Mouse (Mus musculus) CH12.LX (cell line): ENCODE data around the gene Six6. TPM values are rescaled to one million over a fixed set of nuclear protein-coding genes. Genes with fewer than 3 reads are reported as not detected.

Experiments used
- DNase-seq: peaks from one replicate; pipeline ENCODE4 v3.0.0-alpha.2; 2013; ENCODE audit errors: extremely low read depth
- H3K27ac ChIP-seq: 2 replicates; pipeline ENCODE4 v1.5.1; 2012; ENCODE audit warnings: low read depth, mild to moderate bottlenecking, control low read depth, moderate library complexity; ENCODE audit not compliant: insufficient read depth
- H3K27me3 ChIP-seq: replicated peaks from 2 replicates; pipeline ENCODE3; 2012; ENCODE audit warnings: inconsistent platforms
- H3K36me3 ChIP-seq, 2 experiments: replicated peaks in 1 of 2; 2 replicates each; pipeline versions ENCODE3 to v1.6.1; 2012; ENCODE audit warnings: inconsistent platforms in 1 of 2, low read length in 1 of 2, mild to moderate bottlenecking in 1 of 2, mixed read lengths in 1 of 2, moderate library complexity in 1 of 2; ENCODE audit not compliant: control insufficient read depth in 1 of 2, insufficient read depth in 1 of 2
- H3K4me1 ChIP-seq, 2 experiments: 2 replicates each; pipeline ENCODE4 v1.6.1; 2012; ENCODE audit warnings: inconsistent platforms in 1 of 2, moderate library complexity in 1 of 2; ENCODE audit not compliant: insufficient read depth in 2 of 2, control insufficient read depth in 1 of 2
- H3K4me2 ChIP-seq: 2 replicates; pipeline ENCODE4 v1.6.1; 2012; ENCODE audit warnings: low read depth, mild to moderate bottlenecking, control low read depth; ENCODE audit not compliant: poor library complexity, insufficient read depth, severe bottlenecking
- H3K4me3 ChIP-seq, 3 experiments: fragments of 150-350 bp in 1 of 3; sonication (generic) in 1 of 3; replicated peaks in 1 of 3; 2 replicates each; pipeline versions ENCODE3 to v1.5.1; 2011 to 2012; ENCODE audit warnings: low read depth in 2 of 3, low read length in 2 of 3, mild to moderate bottlenecking in 2 of 3, moderate library complexity in 2 of 3, control low read depth in 1 of 3, improper control_type of control experiment in 1 of 3, inconsistent platforms in 1 of 3, mixed read lengths in 1 of 3; ENCODE audit not compliant: poor library complexity in 1 of 3
- H3K79me2 ChIP-seq: replicated peaks from 2 replicates; pipeline ENCODE4 v1.6.1; 2012; ENCODE audit warnings: mild to moderate bottlenecking, moderate library complexity; ENCODE audit not compliant: control insufficient read depth, poor library complexity, insufficient read depth, severe bottlenecking; ENCODE audit errors: extremely low read depth
- H3K9ac ChIP-seq: 2 replicates; pipeline ENCODE4 v1.6.1; 2012; ENCODE audit warnings: low read depth, mild to moderate bottlenecking, control low read depth, moderate library complexity; ENCODE audit not compliant: insufficient read depth
- H3K9me3 ChIP-seq: replicated peaks from 2 replicates; pipeline ENCODE3; 2012; ENCODE audit warnings: low read length, inconsistent platforms, mixed read lengths
- BHLHE40 ChIP-seq: IDR thresholded peaks from 2 replicates; pipeline ENCODE4 v1.6.1; 2011; ENCODE audit warnings: mild to moderate bottlenecking, low read depth, low read length, improper control_type of control experiment
- CHD2 ChIP-seq: IDR thresholded peaks from 2 replicates; pipeline ENCODE4 v1.6.1; 2011; ENCODE audit warnings: low read length, improper control_type of control experiment
- E2F4 ChIP-seq: IDR thresholded peaks from 2 replicates; pipeline ENCODE4 v1.6.1; 2011; ENCODE audit warnings: low read depth, low read length, improper control_type of control experiment; ENCODE audit not compliant: insufficient replicate concordance
- HCFC1 ChIP-seq: IDR thresholded peaks from 2 replicates; pipeline ENCODE4 v1.6.1; 2012; ENCODE audit warnings: low read depth, mild to moderate bottlenecking, inconsistent platforms, low read length, improper control_type of control experiment
- KAT2A ChIP-seq: IDR thresholded peaks from 2 replicates; pipeline ENCODE4 v1.6.1; 2012; ENCODE audit warnings: low read length, improper control_type of control experiment, inconsistent platforms; ENCODE audit not compliant: insufficient replicate concordance
- MAX ChIP-seq: IDR thresholded peaks from 2 replicates; pipeline ENCODE4 v1.6.1; 2011; ENCODE audit warnings: low read length, improper control_type of control experiment
- PAX5 ChIP-seq: IDR thresholded peaks from 2 replicates; pipeline ENCODE4 v1.6.1; 2012; ENCODE audit warnings: low read length, inconsistent platforms, mixed read lengths
- RAD21 ChIP-seq: IDR thresholded peaks from 2 replicates; pipeline ENCODE4 v1.6.1; 2011; ENCODE audit warnings: low read depth, mild to moderate bottlenecking, low read length, improper control_type of control experiment, moderate library complexity
- UBTF ChIP-seq: IDR thresholded peaks from 2 replicates; pipeline ENCODE4 v1.6.1; 2012; ENCODE audit warnings: low read depth, mild to moderate bottlenecking, inconsistent platforms, low read length, improper control_type of control experiment, moderate library complexity
- USF2 ChIP-seq: conservative IDR thresholded peaks from 2 replicates; pipeline ENCODE4 v1.6.1; 2011; ENCODE audit warnings: low read depth, low read length, improper control_type of control experiment
- ZC3H11A ChIP-seq: IDR thresholded peaks from 2 replicates; pipeline ENCODE4 v1.6.1; 2012; ENCODE audit warnings: low read depth, mild to moderate bottlenecking, inconsistent platforms, low read length, improper control_type of control experiment
- ZNF384 ChIP-seq: IDR thresholded peaks from 2 replicates; pipeline ENCODE4 v1.6.1; 2012; ENCODE audit warnings: low read depth, low read length, improper control_type of control experiment, inconsistent platforms
- dilution Hi-C: fragments of 300-500 bp; cut with MboI; formaldehyde crosslinking; loops from 2 replicates; pipeline ENCODE4 v1.14.3; 2020; ENCODE audit warnings: low sequenced_read_pairs; ENCODE audit not compliant: extremely low pct_unique_long_range_greater_than_20kb, extremely low pct_ligation_motif_present
- in situ Hi-C: fragments of 300-500 bp; cut with MboI; formaldehyde crosslinking; loops from 3 replicates; pipeline ENCODE4 v1.14.3; 2019; ENCODE audit warnings: low sequenced_read_pairs, low pct_ligation_motif_present, low pct_unique_long_range_greater_than_20kb, mixed read lengths
- polyA plus RNA-seq: library from polyadenylated mRNA; unstranded; fragments of >175 nt; gene quantifications from 2 replicates; pipeline ENCODE4 v1.2.1, GENCODE M21; 2012; ENCODE audit warnings: low read depth; ENCODE audit not compliant: insufficient read length
- total RNA-seq, 2 experiments: library from RNA; depleted of rRNA; stranded (reverse); fragments of 300-350 nt in 1 of 2; fragments of >200 nt in 1 of 2; gene quantifications; 2 replicates each; pipeline ENCODE4 v1.2.3; 2012 to 2014

Six6 gene
- total and polyA plus RNA-seq, 3 experiments = 0.13 to 0.87 TPM; not detected in 1

- Histone ChIP-seq H3K79me2 (no peaks in the 10 kb centered on the region), H3K27me3 (no peaks in the 10 kb centered on the region), H3K4me2 (no peak overlapping the region), H3K9ac (no peak overlapping the region)
- no peak for DNase-seq
- TF ChIP-seq ZC3H11A (no peak), UBTF (no peak), E2F4 (no peak), BHLHE40 (no peak), HCFC1 (no peak), RAD21 (no peak), USF2 (no peak), CHD2 (no peak), KAT2A (no peak), MAX (no peak)
- TF ChIP-seq, all 38 proteins: peak for 0
- Histone ChIP-seq H3K4me3 (no peak overlapping the region), H3K4me1 (no peaks in the 10 kb centered on the region), H3K36me3 (peaks cover 0 to 10% of the 10 kb centered on the region in 2 experiments), H3K27ac (no peak overlapping the region), H3K9me3 (no peaks in the 10 kb centered on the region)
- dilution Hi-C loops = no loop called here
- in situ Hi-C loops = no loop called here
Measured at GRCm38 (mm10) chr12:72938176-72938575, 1.5 kb upstream of the Six6 start.

GRCm38 (mm10) chr12:72938600-72939490 is 847 bp upstream of the Six6 start:
- Histone ChIP-seq H3K4me1 (peaks cover 0 to 5% of the 10 kb centered on the region in 2 experiments; a peak in 1 of 4 replicates), H3K4me2 (no peak overlapping the region), H3K27ac (no peak overlapping the region), H3K36me3 (peaks cover 0 to 10% of the 10 kb centered on the region in 2 experiments), H3K79me2 (no peaks in the 10 kb centered on the region), H3K27me3 (no peaks in the 10 kb centered on the region), H3K4me3 (no peak overlapping the region), H3K9me3 (no peaks in the 10 kb centered on the region), H3K9ac (no peak overlapping the region)
- dilution Hi-C loops = no loop called here
- TF ChIP-seq PAX5 (no peak), RAD21 (no peak), ZNF384 (peak; percentile 77)
- DNase-seq = no peak
- in situ Hi-C loops = no loop called here
